Mouse (Mus musculus): ENCODE measurements around the gene Nrxn2. TPM values are rescaled to one million over a fixed set of nuclear protein-coding genes. Genes with fewer than 3 reads are reported as not detected.
A peak's percentile ranks its signal among the peaks of the same experiment; 100 is the strongest.

Nrxn2 gene
- polyA plus RNA-seq, 1 experiment from 2014 or later: 2.5 TPM

GRCm38 (mm10) chr19:6416124-6416770, 2.3 kb upstream of the Nrxn2 start:
- peaks cover 30% of the 10 kb centered on the region; the same call in 1 of the 2 replicates for H3K27me3 ChIP-seq (ENCODE audit: control insufficient read depth, insufficient read depth, low read length)
- H3K4me1 ChIP-seq (ENCODE audit: control insufficient read depth, insufficient read depth, low read length): 0 out of 2 replicates have a peak, but pooled peaks cover 3% of the 10 kb centered on the region
- no peak for ATAC-seq (ENCODE audit: insufficient number of reproducible peaks, insufficient read depth, low FRiP score, low read depth)
- H3K9me3 ChIP-seq (ENCODE audit: control insufficient read depth, low read depth, low read length): no peaks in the 10 kb centered on the region
- H3K4me2 ChIP-seq (replicated peaks; ENCODE audit: low read depth, low read length): no peak overlapping the region
- H3K9ac ChIP-seq (replicated peaks; ENCODE audit: low read depth, low read length): no peak overlapping the region
- H3K4me3 ChIP-seq (ENCODE audit: low read depth, low read length): no peak overlapping the region
- 7% methylated on average over 9 of the region's 9 CpGs for WGBS
- no peaks in the 10 kb centered on the region for H3K36me3 ChIP-seq (ENCODE audit: control insufficient read depth, insufficient read depth, low read length)
- no peak overlapping the region for H3K27ac ChIP-seq (ENCODE audit: low read length)

GRCm38 (mm10) chr19:6416894-6417761, 1.4 kb upstream of the Nrxn2 start:
- Histone ChIP-seq H3K27me3 (ENCODE audit: control insufficient read depth, insufficient read depth, low read length) (peaks cover 31% of the 10 kb centered on the region; the same call in 1 of the 2 replicates), H3K4me3 (ENCODE audit: low read depth, low read length) (no peak overlapping the region), H3K36me3 (ENCODE audit: control insufficient read depth, insufficient read depth, low read length) (no peaks in the 10 kb centered on the region), H3K4me1 (ENCODE audit: control insufficient read depth, insufficient read depth, low read length) (0 out of 2 replicates have a peak, but pooled peaks cover 3% of the 10 kb centered on the region), H3K4me2 (replicated peaks; ENCODE audit: low read depth, low read length) (no peak overlapping the region), H3K27ac (ENCODE audit: low read length) (no peak overlapping the region), H3K9me3 (ENCODE audit: control insufficient read depth, low read depth, low read length) (no peaks in the 10 kb centered on the region), H3K9ac (replicated peaks; ENCODE audit: low read depth, low read length) (no peak overlapping the region)
- ATAC-seq (ENCODE audit: insufficient number of reproducible peaks, insufficient read depth, low FRiP score, low read depth): no peak
- 60% methylated on average over 12 of the region's 12 CpGs for WGBS

GRCm38 (mm10) chr19:6418984-6419692, 607 bp downstream of the Nrxn2 start:
- 11% methylated on average over 18 of the region's 23 CpGs for WGBS
- ATAC-seq (ENCODE audit: insufficient number of reproducible peaks, insufficient read depth, low FRiP score, low read depth): no peak
- Histone ChIP-seq H3K27ac (ENCODE audit: low read length) (no peak overlapping the region), H3K9me3 (ENCODE audit: control insufficient read depth, low read depth, low read length) (no peaks in the 10 kb centered on the region), H3K4me3 (ENCODE audit: low read depth, low read length) (peak overlapping the region; percentile 42), H3K4me2 (replicated peaks; ENCODE audit: low read depth, low read length) (peak overlapping the region; percentile 87), H3K27me3 (ENCODE audit: control insufficient read depth, insufficient read depth, low read length) (peaks cover 35% of the 10 kb centered on the region; the same call in 1 of the 2 replicates), H3K4me1 (ENCODE audit: control insufficient read depth, insufficient read depth, low read length) (0 out of 2 replicates have a peak, but pooled peaks cover 3% of the 10 kb centered on the region), H3K36me3 (ENCODE audit: control insufficient read depth, insufficient read depth, low read length) (no peaks in the 10 kb centered on the region), H3K9ac (replicated peaks; ENCODE audit: low read depth, low read length) (no peak overlapping the region)

- ATAC-seq (ENCODE audit: insufficient number of reproducible peaks, insufficient read depth, low FRiP score, low read depth): no peak
- H3K9me3 ChIP-seq (ENCODE audit: control insufficient read depth, low read depth, low read length): no peaks in the 10 kb centered on the region
- no peaks in the 10 kb centered on the region for H3K36me3 ChIP-seq (ENCODE audit: control insufficient read depth, insufficient read depth, low read length)
- WGBS: 46% methylated on average over 8 of the region's 9 CpGs
- H3K4me3 ChIP-seq (ENCODE audit: low read depth, low read length): no peak overlapping the region
- no peak overlapping the region for H3K9ac ChIP-seq (replicated peaks; ENCODE audit: low read depth, low read length)
- peaks cover 35% of the 10 kb centered on the region; the same call in 1 of the 2 replicates for H3K27me3 ChIP-seq (ENCODE audit: control insufficient read depth, insufficient read depth, low read length)
- H3K27ac ChIP-seq (ENCODE audit: low read length): no peak overlapping the region
- no peak overlapping the region for H3K4me2 ChIP-seq (replicated peaks; ENCODE audit: low read depth, low read length)
- H3K4me1 ChIP-seq (ENCODE audit: control insufficient read depth, insufficient read depth, low read length): 0 out of 2 replicates have a peak, but pooled peaks cover 3% of the 10 kb centered on the region
Observed at GRCm38 (mm10) chr19:6419805-6420310, 1.3 kb downstream of the Nrxn2 start.

- Histone ChIP-seq H3K27ac (ENCODE audit: low read length) (no peak overlapping the region), H3K4me2 (replicated peaks; ENCODE audit: low read depth, low read length) (no peak overlapping the region), H3K9me3 (ENCODE audit: control insufficient read depth, low read depth, low read length) (no peaks in the 10 kb centered on the region), H3K4me3 (ENCODE audit: low read depth, low read length) (no peak overlapping the region), H3K9ac (replicated peaks; ENCODE audit: low read depth, low read length) (no peak overlapping the region), H3K4me1 (ENCODE audit: control insufficient read depth, insufficient read depth, low read length) (0 out of 2 replicates have a peak, but pooled peaks cover 3% of the 10 kb centered on the region), H3K27me3 (ENCODE audit: control insufficient read depth, insufficient read depth, low read length) (peaks cover 36% of the 10 kb centered on the region; the same call in 1 of the 2 replicates), H3K36me3 (ENCODE audit: control insufficient read depth, insufficient read depth, low read length) (no peaks in the 10 kb centered on the region)
- 53% methylated on average over 19 of the region's 19 CpGs for WGBS
- ATAC-seq (ENCODE audit: insufficient number of reproducible peaks, insufficient read depth, low FRiP score, low read depth): no peak
Observed at GRCm38 (mm10) chr19:6420481-6421210, 2.1 kb downstream of the Nrxn2 start.

GRCm38 (mm10) chr19:6421211-6421590, 2.7 kb downstream of the Nrxn2 start:
- Histone ChIP-seq H3K9ac (replicated peaks; ENCODE audit: low read depth, low read length) (no peak overlapping the region), H3K4me1 (ENCODE audit: control insufficient read depth, insufficient read depth, low read length) (0 out of 2 replicates have a peak, but pooled peaks cover 3% of the 10 kb centered on the region), H3K4me2 (replicated peaks; ENCODE audit: low read depth, low read length) (no peak overlapping the region), H3K27me3 (ENCODE audit: control insufficient read depth, insufficient read depth, low read length) (peaks cover 41% of the 10 kb centered on the region; the same call in 1 of the 2 replicates), H3K4me3 (ENCODE audit: low read depth, low read length) (no peak overlapping the region), H3K9me3 (ENCODE audit: control insufficient read depth, low read depth, low read length) (no peaks in the 10 kb centered on the region), H3K27ac (ENCODE audit: low read length) (no peak overlapping the region), H3K36me3 (ENCODE audit: control insufficient read depth, insufficient read depth, low read length) (no peaks in the 10 kb centered on the region)
- no peak for ATAC-seq (ENCODE audit: insufficient number of reproducible peaks, insufficient read depth, low FRiP score, low read depth)
- 62% methylated on average over 9 of the region's 9 CpGs for WGBS

GRCm38 (mm10) chr19:6422014-6422413, 3.5 kb downstream of the Nrxn2 start:
- WGBS: 71% methylated on average over 7 of the region's 7 CpGs
- ATAC-seq (ENCODE audit: insufficient number of reproducible peaks, insufficient read depth, low FRiP score, low read depth): no peak
- no peak overlapping the region for H3K4me2 ChIP-seq (replicated peaks; ENCODE audit: low read depth, low read length)
- H3K4me3 ChIP-seq (ENCODE audit: low read depth, low read length): no peak overlapping the region
- no peaks in the 10 kb centered on the region for H3K9me3 ChIP-seq (ENCODE audit: control insufficient read depth, low read depth, low read length)
- H3K27me3 ChIP-seq (ENCODE audit: control insufficient read depth, insufficient read depth, low read length): peaks cover 45% of the 10 kb centered on the region; the same call in 1 of the 2 replicates
- H3K9ac ChIP-seq (replicated peaks; ENCODE audit: low read depth, low read length): no peak overlapping the region
- no peak overlapping the region for H3K27ac ChIP-seq (ENCODE audit: low read length)
- 0 out of 2 replicates have a peak, but pooled peaks cover 3% of the 10 kb centered on the region for H3K4me1 ChIP-seq (ENCODE audit: control insufficient read depth, insufficient read depth, low read length)
- H3K36me3 ChIP-seq (ENCODE audit: control insufficient read depth, insufficient read depth, low read length): no peaks in the 10 kb centered on the region

Measured in stomach, embryonic 14.5 days (tissue).